Mouse (Mus musculus) kidney, adult 2 months (tissue): ENCODE results near the gene Rrp1.

ENCODE experiments used
- CTCF ChIP-seq: fragments of 200-500 bp; conservative IDR thresholded peaks from 2 replicates; pipeline ENCODE4 v1.5.1; 2011; ENCODE audit warnings: low read depth, mild to moderate bottlenecking, control low read depth, low read length, moderate library complexity, mixed read lengths; ENCODE audit not compliant: insufficient read depth, insufficient read length
- POLR2A ChIP-seq: fragments of 200-500 bp; IDR thresholded peaks from one replicate; pipeline ENCODE4 v1.6.1; 2011; ENCODE audit warnings: low read depth, low read length, control low read depth

- TF ChIP-seq CTCF: no peak
- no peak for TF ChIP-seq POLR2A
Observed at GRCm38 (mm10) chr10:78452641-78453040, 39.8 kb upstream of the Rrp1 start.
